In genomic region chr6:125330626-125331326, GRCm38 (mm10) we compare ENCODE assay signal across 8 mouse cellular contexts. TPM values are rescaled to one million over a fixed set of nuclear protein-coding genes. Genes with fewer than 3 reads are reported as not detected.
DNase-seq lines count a peak whose midpoint lies in the region; ATAC-seq lines count a peak whose summit lies in the region.

No protein-coding gene starts in this region.

- 2% methylated on average over 39 of the region's 39 CpGs for WGBS in intestine, embryonic 16.5 days

- H3K4me2 ChIP-seq in intestine, embryonic 16.5 days (ENCODE audit: low read depth, low read length): peak overlapping the region; percentile 84

- no peaks in the 10 kb centered on the region for H3K9me3 ChIP-seq in intestine, embryonic 16.5 days (ENCODE audit: control insufficient read depth, low read length)

- ATAC-seq in intestine, embryonic 16.5 days: peak; percentile 96
- peak; percentile 79 for ATAC-seq in megakaryocyte-erythroid progenitor cell, adult 5-6 weeks (replicated peaks; ENCODE audit: low FRiP score, low TSS enrichment, poor library complexity, severe bottlenecking)
- ATAC-seq in activated CD4-positive, CD25-positive, alpha-beta regulatory T cell, adult 4 months: no peak

- DNase-seq in adrenal gland, postnatal 25 days: peak; percentile 95
- DNase-seq in embryo, embryonic 11 days: peak; percentile 92
- peak; percentile 71 to 86 for DNase-seq in gastrocnemius, postnatal 4 days (ENCODE audit: low spot score in 2 of 2)
- DNase-seq in left cerebral cortex, postnatal 36 days (ENCODE audit: low spot score in 2 of 2): peak; percentile 60 to 65
- peak; percentile 73 for DNase-seq in right cerebral cortex, postnatal 25 days

- H3K36me3 ChIP-seq in intestine, embryonic 16.5 days (ENCODE audit: control insufficient read depth, insufficient read depth, low read length): no peaks in the 10 kb centered on the region

- peak overlapping the region; percentile 12; the same call in 1 of the 2 replicates for H3K27ac ChIP-seq in intestine, embryonic 16.5 days (ENCODE audit: low read length)

- intact Hi-C loops in left cerebral cortex, postnatal 36 days (cut with DNase I): no loop called here

- peak overlapping the region; percentile 74 for H3K9ac ChIP-seq in intestine, embryonic 16.5 days (ENCODE audit: low read depth, low read length)

- H3K4me3 ChIP-seq in intestine, embryonic 16.5 days (ENCODE audit: low read length): peak overlapping the region; percentile 60

- H3K4me1 ChIP-seq in intestine, embryonic 16.5 days (ENCODE audit: control insufficient read depth, insufficient read depth, low read length): peaks cover 7% of the 10 kb centered on the region

- no peaks in the 10 kb centered on the region for H3K27me3 ChIP-seq in intestine, embryonic 16.5 days (replicated peaks; ENCODE audit: control insufficient read depth, insufficient read depth, low read length)

RNA-seq across cellular contexts. Expression of gene Scnn1a, which starts 10.3 kb away (rescaled TPM):
- 1.6 and 1.9 TPM in 2 replicates for total RNA-seq in adrenal gland, postnatal 25 days (2021)
- total RNA-seq in gastrocnemius, postnatal 4 days (2021): under 1 TPM; 0.39 to 0.86 TPM
- polyA plus RNA-seq in intestine, embryonic 16.5 days (2015; fragmentation: Nextera tagmentation; extraction: Ambion mirVana): 5.0 and 7.6 TPM in 2 replicates
- total RNA-seq in left cerebral cortex, postnatal 36 days (2021): 1 to 10 TPM; 2.4 to 2.9 TPM
- total RNA-seq in megakaryocyte-erythroid progenitor cell, adult 5-6 weeks (2014; fragmentation: Nextera tagmentation): 1.4 TPM in 1 of 2 replicates, not detected in the other
- total RNA-seq in megakaryocyte-erythroid progenitor cell, adult 5-6 weeks (2017): not detected in 2 replicates
- not detected for polyA plus RNA-seq in activated CD4-positive, CD25-positive, alpha-beta regulatory T cell, adult 4 months (2017; shearing (Covaris generic))

RNA-seq across cellular contexts. Expression of gene Ltbr, which starts 17.1 kb away (rescaled TPM):
- total RNA-seq in adrenal gland, postnatal 25 days (2021): 78.7 and 91.8 TPM in 2 replicates
- 10 to 100 TPM; 43.8 to 48.0 TPM for total RNA-seq in gastrocnemius, postnatal 4 days (2021)
- polyA plus RNA-seq in intestine, embryonic 16.5 days (2015; fragmentation: Nextera tagmentation; extraction: Ambion mirVana): 106 and 107 TPM in 2 replicates
- 1 to 10 TPM; 7.4 to 8.4 TPM for total RNA-seq in left cerebral cortex, postnatal 36 days (2021)
- total RNA-seq in megakaryocyte-erythroid progenitor cell, adult 5-6 weeks (2014; fragmentation: Nextera tagmentation): 5.2 and 8.8 TPM in 2 replicates
- total RNA-seq in megakaryocyte-erythroid progenitor cell, adult 5-6 weeks (2017): 6.0 and 7.8 TPM in 2 replicates
- not detected for polyA plus RNA-seq in activated CD4-positive, CD25-positive, alpha-beta regulatory T cell, adult 4 months (2017; shearing (Covaris generic))

RNA-seq across cellular contexts. Expression of gene Tnfrsf1a, which starts 18.4 kb away (rescaled TPM):
- total RNA-seq in adrenal gland, postnatal 25 days (2021): 247 and 250 TPM in 2 replicates
- 10 to 100 TPM; 59.8 to 60.1 TPM for total RNA-seq in gastrocnemius, postnatal 4 days (2021)
- polyA plus RNA-seq in intestine, embryonic 16.5 days (2015; fragmentation: Nextera tagmentation; extraction: Ambion mirVana): 90.0 and 95.3 TPM in 2 replicates
- 10 to 100 TPM; 11.1 to 11.8 TPM for total RNA-seq in left cerebral cortex, postnatal 36 days (2021)
- total RNA-seq in megakaryocyte-erythroid progenitor cell, adult 5-6 weeks (2014; fragmentation: Nextera tagmentation): 8.6 and 9.5 TPM in 2 replicates
- 4.7 and 6.3 TPM in 2 replicates for total RNA-seq in megakaryocyte-erythroid progenitor cell, adult 5-6 weeks (2017)
- polyA plus RNA-seq in activated CD4-positive, CD25-positive, alpha-beta regulatory T cell, adult 4 months (2017; shearing (Covaris generic)): 10 to 100 TPM; 20.2 to 25.5 TPM

RNA-seq across cellular contexts. Expression of gene Tuba3a, which starts 44.9 kb away (rescaled TPM):
- total RNA-seq in adrenal gland, postnatal 25 days (2021): not detected in 2 replicates
- not detected for total RNA-seq in gastrocnemius, postnatal 4 days (2021)
- 0.09 and 0.17 TPM in 2 replicates for polyA plus RNA-seq in intestine, embryonic 16.5 days (2015; fragmentation: Nextera tagmentation; extraction: Ambion mirVana)
- total RNA-seq in left cerebral cortex, postnatal 36 days (2021): not detected
- total RNA-seq in megakaryocyte-erythroid progenitor cell, adult 5-6 weeks (2014; fragmentation: Nextera tagmentation): not detected in 2 replicates
- not detected in 2 replicates for total RNA-seq in megakaryocyte-erythroid progenitor cell, adult 5-6 weeks (2017)
- polyA plus RNA-seq in activated CD4-positive, CD25-positive, alpha-beta regulatory T cell, adult 4 months (2017; shearing (Covaris generic)): 1 to 10 TPM; 1.3 to 1.8 TPM

RNA-seq across cellular contexts. Expression of gene Plekhg6, which starts 49.8 kb away (rescaled TPM):
- 0.30 and 0.38 TPM in 2 replicates for total RNA-seq in adrenal gland, postnatal 25 days (2021)
- total RNA-seq in gastrocnemius, postnatal 4 days (2021): under 1 TPM; 0.07 to 0.08 TPM
- polyA plus RNA-seq in intestine, embryonic 16.5 days (2015; fragmentation: Nextera tagmentation; extraction: Ambion mirVana): 13.2 and 19.1 TPM in 2 replicates
- under 1 TPM; 0.11 to 0.30 TPM for total RNA-seq in left cerebral cortex, postnatal 36 days (2021)
- not detected in 2 replicates for total RNA-seq in megakaryocyte-erythroid progenitor cell, adult 5-6 weeks (2014; fragmentation: Nextera tagmentation)
- total RNA-seq in megakaryocyte-erythroid progenitor cell, adult 5-6 weeks (2017): not detected in 2 replicates
- not detected for polyA plus RNA-seq in activated CD4-positive, CD25-positive, alpha-beta regulatory T cell, adult 4 months (2017; shearing (Covaris generic))

Comparison
In these comparisons a context has a peak if more than half of its experiments do, and no peak if none do; other contexts are left out.
1. RNA of gene Tnfrsf1a, which starts 18.4 kb away (total RNA-seq): 247 to 250 TPM in adrenal gland, postnatal 25 days and 59.8 to 60.1 TPM in gastrocnemius, postnatal 4 days; 11.1 to 11.8 TPM in left cerebral cortex, postnatal 36 days and 4.7 to 9.5 TPM in megakaryocyte-erythroid progenitor cell, adult 5-6 weeks; every median in the first group is over 4 times any median in the second.
2. Peak in every context shown above with its lines, with median percentiles within 50 percentile points of each other: DNase-seq.